Mouse (Mus musculus) cerebellum, postnatal 4 days (tissue): ENCODE measurements around the gene She.
A peak's percentile ranks its signal among the peaks of the same experiment; 100 is the strongest.
"Not testable (repeated sequence)": the region's sequence is repeated elsewhere in the genome, so short reads cannot be mapped to it uniquely, and the experiment has no call there.

Experiments
- DNase-seq, 2 experiments: peaks; one replicate each; pipeline ENCODE4 v3.0.0; 2022; ENCODE audit warnings: low spot score in 2 of 2, mixed read lengths in 1 of 2

The She gene

DNA sequence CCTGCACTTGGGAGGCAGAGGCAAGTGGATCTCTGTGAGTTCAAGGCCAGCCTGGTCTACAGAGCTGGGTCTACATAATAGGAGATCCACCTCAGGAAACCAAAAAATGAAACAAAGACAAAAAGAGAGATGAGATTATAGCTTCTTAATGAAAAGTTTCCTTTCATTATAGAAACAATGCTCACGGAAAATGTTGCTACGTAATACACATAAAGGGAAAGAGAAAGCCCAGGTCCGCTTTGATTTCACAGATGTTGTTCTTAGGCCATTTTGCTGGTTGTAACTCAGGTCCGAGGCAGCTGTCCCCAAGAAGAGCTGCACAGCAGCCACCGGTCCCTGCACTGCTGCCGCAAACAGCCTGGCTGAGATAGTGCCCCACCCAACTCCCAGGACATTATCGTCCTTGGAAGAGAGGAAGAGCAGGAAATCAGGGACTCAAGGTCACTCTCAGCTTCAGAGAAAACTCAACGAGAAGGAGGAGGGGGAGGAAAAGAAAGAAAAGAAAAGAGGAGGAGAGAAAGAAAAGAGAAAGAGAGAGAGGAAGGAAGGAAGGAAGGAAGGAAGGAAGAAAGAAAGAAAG lies 31.1 kb downstream of the She start:
- DNase-seq: no peak

DNA sequence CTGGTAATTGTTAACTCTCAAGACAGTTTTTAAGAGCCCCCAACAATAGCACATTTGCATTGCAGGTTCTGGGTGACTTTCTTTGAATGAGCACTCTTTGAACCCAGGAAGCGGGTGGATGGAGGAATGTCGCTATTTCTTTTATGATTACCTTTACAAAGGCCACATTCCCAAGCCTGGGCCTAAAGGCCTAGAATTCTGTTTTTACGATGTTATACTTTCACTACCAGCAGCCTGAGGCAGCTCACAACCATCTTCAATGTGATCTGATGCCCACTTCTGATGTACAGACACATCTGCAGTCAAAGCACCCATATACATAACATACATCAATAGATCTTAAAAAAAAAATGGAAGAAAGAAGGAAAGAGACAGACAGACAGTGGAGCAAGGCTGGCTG lies 32.1 kb downstream of the She start:
- DNase-seq: not testable (repeated sequence)

DNA sequence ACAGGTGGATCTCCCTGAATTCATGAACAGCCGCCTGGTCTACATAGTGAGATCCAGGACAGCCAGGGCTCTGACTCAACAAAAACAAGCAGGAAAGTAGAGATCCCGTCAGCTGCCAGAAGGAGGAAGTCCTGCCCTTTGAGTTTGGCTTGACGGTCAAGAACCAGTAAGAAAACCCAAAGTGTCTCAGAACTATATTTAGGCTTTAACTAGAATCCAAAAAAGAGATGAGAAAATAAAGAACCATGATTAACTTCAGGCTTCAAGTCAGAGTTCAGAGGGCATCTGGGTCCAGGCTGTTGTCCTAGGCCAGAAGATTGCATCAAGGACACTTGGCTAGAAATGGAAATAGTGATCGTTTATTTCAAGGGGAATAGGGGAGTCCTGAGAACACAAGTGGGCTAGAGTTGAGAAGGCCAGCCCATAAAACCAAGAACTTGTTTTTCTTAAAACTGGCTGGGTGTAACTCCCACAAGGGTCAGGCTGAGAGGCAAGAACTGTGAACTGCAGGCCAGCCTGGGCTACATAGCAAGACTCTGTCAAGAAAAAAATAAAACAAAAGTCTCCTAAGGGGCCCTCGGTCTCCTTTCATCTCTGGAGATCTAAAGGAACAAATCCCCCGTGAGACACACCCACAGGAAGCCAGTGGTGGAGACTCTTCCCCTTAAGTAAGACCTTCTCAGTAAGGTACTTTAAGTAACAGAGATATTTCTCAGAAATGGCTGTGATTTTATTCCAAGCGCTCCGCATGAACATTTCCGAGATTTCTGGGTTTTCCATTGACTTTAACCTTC lies 32.7 kb downstream of the She start:
- no peak for DNase-seq

DNA sequence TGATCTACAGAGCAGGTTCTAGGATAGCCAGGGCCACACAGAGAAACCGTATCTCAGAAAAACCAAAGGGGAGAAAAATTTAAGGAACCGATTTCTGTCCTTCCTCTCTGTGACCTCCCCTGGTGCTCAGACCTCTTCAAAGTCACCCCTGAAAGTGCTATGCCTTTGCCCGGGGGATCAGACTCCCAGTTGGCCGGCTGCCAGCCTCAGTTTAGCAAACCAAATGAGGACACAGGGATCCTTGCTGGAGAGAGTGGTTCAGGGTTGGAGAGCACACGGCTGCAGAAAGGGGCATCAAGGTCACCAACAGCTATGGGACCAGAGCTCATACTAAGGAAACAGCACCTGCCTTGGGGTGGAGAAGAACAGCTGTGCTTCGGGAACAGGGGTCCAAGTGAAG lies 33.9 kb downstream of the She start:
- DNase-seq: no peak

DNA sequence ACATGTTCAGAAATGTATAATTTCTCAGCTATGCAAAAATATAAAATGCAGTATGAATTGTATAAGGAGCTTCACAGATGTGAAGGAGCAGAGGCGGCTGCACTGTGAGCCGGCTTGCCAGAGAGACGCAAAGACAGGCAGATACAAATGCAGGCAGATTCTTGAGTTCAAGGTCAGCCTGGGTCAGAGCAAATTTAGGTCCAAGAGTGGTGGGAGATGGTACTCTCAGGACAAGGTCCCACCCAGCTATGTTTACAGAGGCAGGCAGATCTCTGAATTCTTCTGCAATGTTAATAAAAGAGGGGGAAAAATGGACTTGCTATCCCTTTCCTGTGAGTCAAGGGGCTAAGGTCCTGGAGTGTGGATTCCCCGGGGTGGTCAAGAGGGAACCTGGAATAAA lies 34.6 kb downstream of the She start:
- no peak for DNase-seq

DNA sequence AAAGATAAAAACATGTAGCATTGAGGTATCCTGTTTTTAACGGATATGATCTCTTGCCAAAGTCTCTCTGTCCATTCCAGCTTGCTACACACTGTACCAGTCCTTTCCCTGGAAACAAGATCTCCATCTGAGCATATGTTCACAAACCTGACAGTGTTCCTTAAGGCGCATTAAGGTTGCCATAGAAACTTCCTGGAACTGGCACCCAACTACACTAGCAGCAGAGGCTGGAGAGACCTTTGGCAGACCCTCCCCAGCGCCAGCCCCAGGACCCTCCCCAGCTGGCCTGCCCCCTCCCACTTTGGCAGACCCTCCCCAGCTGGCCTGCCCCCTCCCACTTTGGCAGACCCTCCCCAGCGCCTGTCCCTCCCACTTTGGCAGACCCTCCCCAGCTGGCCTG lies 36.5 kb downstream of the She start:
- peak in 1 of 2 experiments; percentile 35 for DNase-seq

DNA sequence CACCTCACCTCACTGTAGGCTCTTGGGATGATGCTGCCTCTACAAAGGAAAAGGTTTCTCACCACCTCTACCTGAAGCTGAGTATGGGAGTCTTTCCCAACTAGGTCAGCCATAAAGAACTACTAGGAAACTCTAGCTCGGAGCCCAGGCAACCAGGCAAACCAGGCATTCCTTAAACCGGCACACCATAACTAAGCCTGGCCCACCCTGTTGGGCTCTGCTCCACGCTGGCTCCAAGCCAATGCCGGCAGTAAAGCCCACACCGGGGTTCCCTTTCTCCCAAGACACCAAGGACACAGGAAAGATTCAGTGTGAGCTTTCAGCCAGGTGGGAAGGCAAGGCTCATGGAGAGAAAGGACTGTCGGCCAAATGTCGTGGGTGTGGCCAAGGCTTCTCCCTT lies 37.2 kb downstream of the She start:
- peak in 1 of 2 experiments; percentile 36 for DNase-seq

DNA sequence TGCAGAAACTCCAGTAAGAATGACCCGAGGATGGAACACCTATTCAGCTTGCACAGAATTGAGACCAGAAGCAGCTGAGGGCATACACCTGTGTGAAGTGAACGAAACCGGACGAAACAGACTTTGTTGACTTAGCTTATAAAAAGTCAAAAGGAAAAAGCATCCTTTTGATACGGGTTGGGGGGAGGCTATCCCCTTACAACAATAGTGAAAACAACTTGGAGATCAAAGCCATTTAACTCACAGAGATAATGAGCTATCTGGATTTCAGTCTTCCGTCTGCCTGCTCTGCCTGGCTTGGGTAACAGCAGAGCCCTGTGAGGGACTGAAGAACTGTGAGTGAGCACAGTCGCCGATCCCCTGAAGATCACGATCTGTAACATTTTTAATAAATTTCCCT lies 37.8 kb downstream of the She start:
- DNase-seq: no peak

DNA sequence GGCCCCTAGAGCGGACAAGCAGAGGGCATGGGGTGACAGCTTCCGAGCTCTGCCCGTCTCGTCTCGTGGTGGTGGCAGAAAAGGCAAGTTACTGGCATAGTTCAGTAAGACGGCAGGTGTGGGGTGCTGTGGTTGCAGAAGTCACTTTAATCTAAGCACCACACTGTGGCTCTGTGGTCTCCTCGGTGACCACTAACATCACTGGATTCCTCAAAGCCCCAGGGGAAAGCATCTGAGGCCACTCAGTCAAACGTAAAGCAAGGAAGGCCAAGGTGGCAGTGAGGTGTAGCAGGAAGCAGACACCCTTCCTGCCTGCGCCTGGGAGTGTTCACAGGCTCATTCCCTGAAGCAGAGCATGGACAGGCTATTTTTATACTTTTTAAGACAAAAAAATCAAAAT lies 38.4 kb downstream of the She start:
- no peak for DNase-seq

DNA sequence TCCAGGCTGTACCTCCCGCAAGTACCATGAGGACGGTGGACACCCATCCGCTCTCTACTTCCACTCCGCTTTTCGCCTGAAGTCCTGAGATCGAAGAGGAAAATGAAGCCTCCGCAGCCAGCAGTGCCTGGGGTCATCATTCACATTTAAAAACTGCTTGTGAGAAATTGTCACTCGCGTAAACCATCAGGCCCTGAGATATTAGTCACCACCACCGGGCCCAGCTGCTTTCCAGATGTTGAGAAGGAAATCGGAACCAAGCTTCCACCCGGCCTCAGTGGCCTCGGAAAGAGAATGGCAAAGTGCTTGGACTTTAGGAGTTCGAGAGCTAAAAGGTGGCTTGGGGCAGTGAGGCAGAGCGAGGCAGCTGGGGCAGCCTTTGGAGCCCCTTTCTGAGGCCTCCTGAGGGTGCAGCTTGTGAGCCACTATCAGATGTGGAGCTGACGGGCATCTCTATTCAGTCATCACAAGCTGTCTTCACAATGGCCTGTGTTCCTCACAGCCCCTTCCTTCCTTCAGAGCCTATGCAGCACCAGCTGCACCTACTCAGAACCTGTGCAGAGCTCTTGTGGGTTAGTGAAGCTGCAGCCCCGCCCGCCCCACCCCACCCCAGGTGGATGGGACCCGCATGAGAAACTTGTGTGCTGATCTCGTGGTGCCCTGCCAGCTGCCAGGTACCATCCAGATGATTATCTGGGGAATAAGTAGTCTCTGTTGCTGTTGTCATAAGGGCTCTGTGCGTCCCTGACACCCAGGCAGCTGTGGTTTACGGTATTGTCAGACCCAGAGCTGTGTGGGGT lies 39.5 kb downstream of the She start:
- no peak for DNase-seq

DNA sequence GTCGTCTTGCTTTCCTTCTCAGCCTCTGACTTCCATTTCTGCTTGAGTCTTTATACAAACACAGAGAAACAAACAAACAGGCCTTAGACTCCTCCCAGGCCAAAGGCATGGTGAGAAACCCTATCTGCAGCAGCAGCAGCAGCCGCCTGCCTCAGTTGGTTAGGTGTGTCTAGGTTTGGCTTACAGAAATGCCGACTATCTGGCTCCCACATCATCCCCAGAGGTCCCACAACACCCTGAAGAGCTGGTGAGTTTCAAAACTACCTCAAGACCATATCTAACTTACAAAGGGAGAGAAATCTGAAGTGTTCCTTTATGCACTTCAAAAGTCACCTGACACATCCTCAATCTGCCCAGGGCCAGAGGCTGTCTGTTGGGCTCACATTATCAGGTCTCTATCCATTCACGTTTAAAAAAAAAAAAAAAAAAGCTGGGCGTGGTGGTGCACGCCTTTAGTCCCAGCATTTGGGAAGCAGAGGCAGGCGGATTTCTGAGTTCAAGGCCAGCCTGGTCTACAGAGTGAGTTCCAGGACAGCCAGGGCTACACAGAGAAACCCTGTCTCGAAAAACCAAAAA lies 40.3 kb downstream of the She start:
- DNase-seq: no peak

DNA sequence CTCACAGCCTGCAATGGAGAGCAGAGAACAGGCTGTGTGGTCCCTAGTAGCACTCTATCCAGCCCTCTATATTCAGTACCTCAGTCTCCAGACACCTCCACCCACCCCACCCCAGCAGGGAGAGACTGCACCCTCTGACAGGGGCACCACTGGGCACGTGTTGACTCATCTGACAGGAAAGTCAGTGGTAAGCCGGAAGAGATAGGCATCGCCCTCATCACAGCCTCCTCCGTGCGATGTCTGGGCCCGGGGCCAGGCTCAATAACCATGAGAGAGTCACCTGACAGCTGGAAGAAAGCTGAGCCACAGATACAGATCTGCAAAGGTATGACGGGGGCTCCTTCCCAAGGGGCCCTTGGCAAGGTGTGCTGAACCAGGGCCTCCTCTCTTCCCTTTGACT lies 41.0 kb downstream of the She start:
- DNase-seq: no peak

DNA sequence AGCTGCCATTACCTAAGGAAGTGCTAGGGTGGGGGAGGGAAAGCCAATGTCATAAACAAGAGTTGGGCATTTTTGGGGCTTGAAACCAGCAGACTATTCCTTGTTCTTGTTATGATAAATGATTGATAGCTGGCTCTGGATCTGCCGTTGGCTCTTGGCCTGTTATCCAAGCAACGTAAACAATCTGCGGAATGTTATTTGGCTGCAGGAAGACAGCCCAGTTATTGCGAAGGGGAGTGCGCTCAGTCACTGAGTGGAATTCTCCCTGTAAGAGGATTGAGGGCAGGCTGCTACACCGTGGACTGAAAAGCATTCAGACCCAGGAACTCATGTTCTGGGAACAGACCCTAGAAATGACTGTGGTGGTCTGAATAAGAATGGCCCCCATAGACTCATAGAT lies 41.5 kb downstream of the She start:
- peak in 1 of 2 experiments; percentile 13 for DNase-seq

DNA sequence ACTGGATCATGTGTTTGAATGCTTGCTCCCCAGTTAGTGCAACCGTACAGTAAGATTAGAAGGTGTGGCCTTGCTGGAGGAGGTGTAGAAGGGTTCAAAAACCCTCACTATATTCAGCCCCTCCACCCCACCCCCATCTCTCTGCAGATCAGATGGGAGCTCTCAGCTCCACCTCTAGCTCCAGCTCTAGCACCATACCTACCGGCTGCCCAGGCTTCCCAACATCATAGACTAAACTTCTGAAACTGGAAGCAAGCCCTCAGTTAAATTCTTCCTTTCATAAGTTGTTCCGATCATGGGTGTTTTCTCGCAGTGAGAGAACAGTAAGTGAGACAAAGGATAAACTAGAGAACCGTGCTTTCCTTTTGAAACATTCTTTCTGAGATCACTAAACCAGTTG lies 42.9 kb downstream of the She start:
- no peak for DNase-seq

DNA sequence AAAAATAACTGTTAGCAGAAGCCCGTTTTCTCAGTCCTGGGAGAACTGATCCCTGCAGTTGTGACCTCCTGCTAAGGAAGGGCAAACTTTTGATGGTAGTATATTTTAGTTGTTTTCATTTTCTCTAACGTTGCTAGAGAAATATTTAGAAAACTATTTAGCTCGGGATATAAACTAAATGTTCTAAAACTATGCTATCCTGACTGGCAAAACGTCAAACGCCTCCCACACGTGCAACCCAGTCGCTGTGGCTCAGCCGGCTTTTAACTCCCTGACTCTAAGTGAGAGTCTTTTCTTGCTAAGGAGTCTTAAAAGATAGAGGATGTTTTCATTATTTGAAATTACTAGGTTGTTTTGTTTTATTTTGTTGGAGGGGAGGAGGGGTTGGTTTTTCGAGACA lies 43.9 kb downstream of the She start:
- no peak for DNase-seq

DNA sequence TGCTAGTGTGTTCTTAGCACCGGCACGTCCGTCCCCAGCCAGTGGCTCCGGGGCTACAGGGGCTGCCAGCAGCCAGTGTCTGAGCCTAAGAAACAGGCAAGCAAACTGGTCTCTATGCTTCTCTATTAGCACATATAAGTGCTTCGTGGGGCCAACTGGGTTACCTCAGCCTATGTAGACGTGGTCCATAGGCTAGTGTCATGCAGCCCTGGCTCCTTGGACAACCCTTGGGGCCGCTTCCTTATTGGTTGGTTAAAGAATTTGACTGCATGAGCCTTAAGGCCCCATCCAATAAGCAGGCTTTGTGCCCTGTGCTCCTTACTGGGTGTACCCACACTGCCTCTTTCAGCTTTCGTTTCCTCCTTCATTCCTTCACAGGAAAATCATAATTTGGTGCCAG lies 44.6 kb downstream of the She start:
- no peak for DNase-seq

DNA sequence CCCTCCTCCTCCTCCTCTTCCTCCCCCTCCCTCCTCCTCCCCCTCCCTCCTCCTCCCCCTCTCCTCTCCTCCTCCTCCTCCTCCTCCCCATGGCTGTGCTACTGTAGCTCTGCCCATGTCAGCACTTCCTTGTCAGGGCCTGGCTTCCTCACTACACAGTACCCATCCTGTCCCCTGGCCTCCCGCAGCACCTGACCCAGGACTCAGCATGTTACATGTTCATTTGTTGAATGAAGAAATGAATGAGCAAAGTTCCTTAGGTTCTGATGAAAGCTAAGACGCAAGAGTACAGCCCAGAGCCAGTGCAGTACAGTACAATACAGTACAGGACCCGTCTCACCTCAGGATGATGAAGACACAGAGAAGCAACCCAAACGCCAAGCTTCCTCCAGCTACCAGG lies 45.3 kb downstream of the She start:
- no peak for DNase-seq

DNA sequence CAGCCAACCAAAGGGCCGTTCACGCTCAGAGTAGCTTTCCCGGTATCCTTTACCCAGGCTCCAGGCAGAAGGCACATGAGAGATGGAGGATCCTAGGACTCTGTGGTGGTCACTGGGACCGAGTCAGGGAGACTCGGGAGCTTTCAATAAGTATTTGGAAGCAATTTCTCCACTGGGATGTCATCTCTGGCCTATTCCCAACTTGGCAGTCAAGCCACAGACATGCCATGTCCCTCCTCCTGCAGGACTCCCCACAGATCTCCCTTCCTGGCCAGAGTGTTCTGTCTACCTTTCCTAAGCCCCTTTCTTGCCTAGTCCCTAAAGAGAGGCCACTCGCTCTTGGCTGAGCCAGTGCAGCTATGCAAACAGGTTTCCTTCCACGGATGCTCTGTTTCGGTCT lies 46.0 kb downstream of the She start:
- no peak for DNase-seq

DNA sequence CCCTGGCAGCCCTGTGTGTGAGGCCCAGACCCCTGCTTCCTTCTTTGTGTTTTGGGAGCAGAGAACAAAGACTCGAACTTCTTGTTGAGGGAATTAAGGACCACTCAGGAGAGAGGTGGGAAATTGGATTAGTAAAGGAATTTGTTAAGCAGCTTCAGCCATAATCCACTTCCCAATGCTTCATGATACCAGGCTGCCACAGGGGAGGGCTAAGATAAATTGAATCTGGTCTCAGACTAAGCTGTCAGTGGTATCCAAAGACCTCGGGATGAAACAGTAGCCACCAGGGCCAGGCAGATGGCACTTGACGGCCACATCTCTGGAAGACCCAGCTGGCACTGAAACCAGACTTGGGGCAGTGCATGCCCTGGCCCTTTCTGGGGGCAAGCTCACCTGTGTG lies 47.3 kb downstream of the She start:
- DNase-seq: no peak

DNA sequence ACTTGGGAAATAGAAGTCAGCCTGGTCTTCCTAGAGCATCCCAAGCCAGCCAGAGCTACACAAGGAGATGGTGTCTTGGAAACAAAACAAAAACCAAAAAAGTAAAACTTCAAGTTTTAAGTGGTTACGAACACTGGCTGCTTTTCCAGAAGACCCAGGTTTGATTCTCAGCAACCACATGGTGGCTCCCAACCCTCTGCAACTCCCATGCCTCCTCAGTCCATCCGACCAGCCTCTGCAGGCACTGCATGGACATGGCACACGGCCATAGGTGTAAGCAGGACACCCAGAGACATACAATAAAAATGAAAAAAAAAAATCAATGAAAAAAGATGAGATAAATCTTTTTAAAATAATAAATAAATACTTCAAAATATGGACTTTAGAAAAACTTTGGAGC lies 48.2 kb downstream of the She start:
- no peak for DNase-seq

DNA sequence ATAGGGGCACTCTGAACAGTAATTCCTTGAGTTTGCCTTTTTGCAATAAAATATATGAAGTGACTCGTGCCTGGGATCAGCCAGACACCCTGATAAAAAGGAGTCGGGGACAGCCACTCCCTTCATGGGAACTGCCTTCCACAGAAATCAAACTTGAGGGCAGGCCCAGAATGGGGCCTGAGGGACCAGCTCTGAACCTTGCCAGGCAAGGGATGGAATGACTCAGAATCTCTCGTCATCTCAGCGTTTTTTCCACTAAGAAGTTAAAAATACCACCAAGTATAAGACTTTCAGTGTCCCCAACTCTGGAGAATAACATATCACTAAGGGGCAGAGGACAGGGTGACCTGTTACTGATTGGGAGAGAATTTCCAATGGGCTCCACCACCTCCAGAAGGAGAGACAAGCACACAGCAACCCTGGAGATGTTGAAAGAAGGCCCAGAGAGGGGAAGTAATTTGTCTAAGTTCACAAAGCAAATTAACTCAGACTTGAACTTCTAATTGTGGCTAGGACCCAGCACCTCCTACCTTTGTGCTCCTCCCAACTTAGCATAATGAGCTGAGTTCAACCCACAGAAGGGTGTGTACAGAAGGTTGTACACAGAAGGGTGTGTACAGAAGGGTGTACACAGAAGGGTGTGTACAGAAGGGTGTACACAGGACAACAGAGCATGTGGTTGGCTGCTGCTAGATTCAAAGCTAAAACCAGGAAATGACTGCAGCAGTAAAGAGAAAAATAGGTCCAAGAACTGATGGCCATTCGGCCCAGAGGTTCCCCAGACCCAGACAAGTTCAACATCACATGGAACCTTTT lies 49.1 kb downstream of the She start:
- DNase-seq: no peak
